Mouse (Mus musculus): ENCODE results near the gene Scrn2. TPM values are rescaled to one million over a fixed set of nuclear protein-coding genes. Genes with fewer than 3 reads are reported as not detected.

Gene Scrn2
- total RNA-seq, 2 experiments from 2014 or later, result 5.5 to 7.3 TPM

GRCm38 (mm10) chr11:97049492-97050085 is 19.9 kb downstream of the Scrn2 start:
- no peak for DNase-seq
- intact Hi-C loops (cut with DNase I), result no loop called here

GRCm38 (mm10) chr11:97050216-97050943 is 20.6 kb downstream of the Scrn2 start, which contains the start of gene Osbpl7:
Osbpl7 (plus strand) TSS chr11:97050628.
- intact Hi-C loops (cut with DNase I), result no loop called here
- DNase-seq, result peak; percentile 85

GRCm38 (mm10) chr11:97050944-97051586 is 21.3 kb downstream of the Scrn2 start:
- intact Hi-C loops (cut with DNase I), result no loop called here
- peak; percentile 55 for DNase-seq

GRCm38 (mm10) chr11:97052219-97052646 is 22.5 kb downstream of the Scrn2 start:
- no peak for DNase-seq
- intact Hi-C loops (cut with DNase I), result no loop called here

GRCm38 (mm10) chr11:97063274-97063920 is 33.7 kb downstream of the Scrn2 start:
- no peak for DNase-seq
- intact Hi-C loops (cut with DNase I), result no loop called here

GRCm38 (mm10) chr11:97063921-97064295 is 34.2 kb downstream of the Scrn2 start:
- DNase-seq, result no peak
- intact Hi-C loops (cut with DNase I), result no loop called here

- no peak for DNase-seq
- intact Hi-C loops (cut with DNase I), result no loop called here
These were observed 36.0 kb downstream of the Scrn2 start for GRCm38 (mm10) chr11:97065538-97066295.

GRCm38 (mm10) chr11:97066656-97067360 is 37.1 kb downstream of the Scrn2 start:
- no peak for DNase-seq
- intact Hi-C loops (cut with DNase I), result no loop called here

GRCm38 (mm10) chr11:97069333-97069732 is 39.6 kb downstream of the Scrn2 start:
- intact Hi-C loops (cut with DNase I), result no loop called here
- peak; percentile 64 for DNase-seq

- intact Hi-C loops (cut with DNase I), result loop anchor here (5.0 kb wide), 1 partner anchor 78 kb away; no protein-coding TSS in a partner anchor
- DNase-seq, result no peak
These were observed 40.0 kb downstream of the Scrn2 start for GRCm38 (mm10) chr11:97069770-97070169.

GRCm38 (mm10) chr11:97071129-97071528 is 41.4 kb downstream of the Scrn2 start:
- no peak for DNase-seq
- intact Hi-C loops (cut with DNase I), result loop anchor here (5.0 kb wide), 1 partner anchor 76 kb away; no protein-coding TSS in a partner anchor

GRCm38 (mm10) chr11:97072533-97072932 is 42.8 kb downstream of the Scrn2 start:
- peak; percentile 35 for DNase-seq

GRCm38 (mm10) chr11:97074235-97074634 is 44.5 kb downstream of the Scrn2 start:
- no peak for DNase-seq
- intact Hi-C loops (cut with DNase I), result loop anchor here (5.0 kb wide), 1 partner anchor 73 kb away; no protein-coding TSS in a partner anchor

More at GRCm38 (mm10) chr11:97072533-97072932, 42.8 kb downstream of the Scrn2 start:
- intact Hi-C loops (cut with DNase I), result loop anchor here (5.0 kb wide), 1 partner anchor 75 kb away; no protein-coding TSS in a partner anchor

- intact Hi-C loops (cut with DNase I), result no loop called here
- DNase-seq, result no peak
These were observed 49.0 kb downstream of the Scrn2 start for GRCm38 (mm10) chr11:97078751-97079150.

- no peak for DNase-seq
- intact Hi-C loops (cut with DNase I), result no loop called here
These were observed 50.6 kb downstream of the Scrn2 start for GRCm38 (mm10) chr11:97080291-97080690.

GRCm38 (mm10) chr11:97082977-97083376 is 53.2 kb downstream of the Scrn2 start:
- intact Hi-C loops (cut with DNase I), result no loop called here
- peak; percentile 31 for DNase-seq

All from left cerebral cortex, postnatal 4 days (tissue).